Mouse (Mus musculus) kidney, embryonic 14.5 days (tissue): Measurements from ENCODE around the gene Nudt8. TPM values are rescaled to one million over a fixed set of nuclear protein-coding genes. Genes with fewer than 3 reads are reported as not detected.

Experiments used
- ATAC-seq: fragments of 200-750 bp; cut with Nextera tagmentation; 2 replicates; pipeline ENCODE4 v1.8.0; 2017; ENCODE audit warnings: moderate number of reproducible peaks, mild to moderate bottlenecking, moderate TSS enrichment, moderate library complexity; ENCODE audit not compliant: low FRiP score, low TSS enrichment
- H3K27ac ChIP-seq: fragments of 300-500 bp; sonication (generic); 2 replicates; pipeline ENCODE4 v1.5.1; 2014; ENCODE audit warnings: low read depth, mild to moderate bottlenecking, low read length, moderate library complexity, mixed read lengths
- H3K27me3 ChIP-seq: fragments of 300-500 bp; sonication (generic); 2 replicates; pipeline ENCODE4 v1.6.1; 2014; ENCODE audit warnings: mild to moderate bottlenecking, low read length; ENCODE audit not compliant: control insufficient read depth, insufficient read depth
- H3K36me3 ChIP-seq: fragments of 300-500 bp; sonication (generic); 2 replicates; pipeline ENCODE4 v1.6.1; 2014; ENCODE audit warnings: low read length, mixed read lengths; ENCODE audit not compliant: control insufficient read depth, insufficient read depth
- H3K4me1 ChIP-seq: fragments of 300-500 bp; sonication (generic); 2 replicates; pipeline ENCODE4 v1.6.1; 2014; ENCODE audit warnings: low read length, mixed read lengths; ENCODE audit not compliant: control insufficient read depth, insufficient read depth
- H3K4me2 ChIP-seq: fragments of 300-500 bp; sonication (generic); replicated peaks from 2 replicates; pipeline ENCODE4 v1.6.1; 2014; ENCODE audit warnings: low read depth, mild to moderate bottlenecking, low read length
- H3K4me3 ChIP-seq: fragments of 300-500 bp; sonication (generic); 2 replicates; pipeline ENCODE4 v1.5.1; 2014; ENCODE audit warnings: mild to moderate bottlenecking, low read length
- H3K9ac ChIP-seq: fragments of 300-500 bp; sonication (generic); 2 replicates; pipeline ENCODE4 v1.6.1; 2014; ENCODE audit warnings: low read depth, mild to moderate bottlenecking, low read length, moderate library complexity
- H3K9me3 ChIP-seq: fragments of 300-500 bp; sonication (generic); 2 replicates; pipeline ENCODE4 v1.6.1; 2016; ENCODE audit warnings: low read length; ENCODE audit not compliant: control insufficient read depth
- WGBS: fragments of 180-500 bp; shearing (Covaris S2); extraction: QIAGEN DNeasy Blood & Tissue Kit; methylation state at CpG from one replicate; pipeline ENCODE4 v1.1.7; 2014; 5-methylcytosine and 5-hydroxymethylcytosine counted together
- polyA plus RNA-seq: library from polyadenylated mRNA; unstranded; fragments of >200 nt; fragmentation: Nextera tagmentation; extraction: Ambion mirVana; gene quantifications from 2 replicates; pipeline ENCODE4 v1.2.1, GENCODE M21; 2014

The Nudt8 gene
- polyA plus RNA-seq, 1 experiment from 2014 or later = 37.6 TPM

GRCm38 (mm10) chr19:3980917-3981316, 19.5 kb upstream of the Nudt8 start:
- Histone ChIP-seq H3K9ac (no peak overlapping the region), H3K27ac (no peak overlapping the region), H3K4me1 (peaks cover 20% of the 10 kb centered on the region), H3K27me3 (no peaks in the 10 kb centered on the region), H3K36me3 (no peaks in the 10 kb centered on the region), H3K4me2 (no peak overlapping the region), H3K4me3 (no peak overlapping the region), H3K9me3 (no peaks in the 10 kb centered on the region)
- no peak for ATAC-seq
- WGBS = 72% methylated on average over 9 of the region's 9 CpGs

GRCm38 (mm10) chr19:3983527-3984200, 16.7 kb upstream of the Nudt8 start:
- no peak overlapping the region for H3K9ac ChIP-seq
- H3K4me1 ChIP-seq = peaks cover 34% of the 10 kb centered on the region
- no peaks in the 10 kb centered on the region for H3K27me3 ChIP-seq
- WGBS = 33% methylated on average over 9 of the region's 9 CpGs
- ATAC-seq = no peak
- no peaks in the 10 kb centered on the region for H3K9me3 ChIP-seq
- no peak overlapping the region for H3K4me3 ChIP-seq
- no peak overlapping the region for H3K4me2 ChIP-seq
- peak overlapping the region; percentile 85; the same call in 1 of the 2 replicates for H3K27ac ChIP-seq
- no peaks in the 10 kb centered on the region for H3K36me3 ChIP-seq

- Histone ChIP-seq H3K4me3 (no peak overlapping the region), H3K9ac (0 out of 2 replicates have a peak overlapping the region, but pooled peaks have one; percentile 12), H3K27ac (peak overlapping the region; percentile 85), H3K4me1 (peaks cover 34% of the 10 kb centered on the region), H3K9me3 (0 out of 2 replicates have a peak, but pooled peaks cover 3% of the 10 kb centered on the region), H3K36me3 (no peaks in the 10 kb centered on the region), H3K4me2 (no peak overlapping the region), H3K27me3 (no peaks in the 10 kb centered on the region)
- peak; percentile 80 for ATAC-seq
- 6% methylated on average over 8 of the region's 8 CpGs for WGBS
Observed at GRCm38 (mm10) chr19:3985261-3985681, 15.1 kb upstream of the Nudt8 start.

- H3K9ac ChIP-seq = peak within 1 kb of the TSS; percentile 45
- peak within 1 kb of the TSS; percentile 85 for H3K27ac ChIP-seq
- H3K36me3 ChIP-seq = no peaks in the 10 kb centered on the region
- no peaks in the 10 kb centered on the region for H3K27me3 ChIP-seq
- peak within 1 kb of the TSS; percentile 12; the same call in 1 of the 2 replicates for H3K4me2 ChIP-seq
- peak; percentile 66 for ATAC-seq
- H3K9me3 ChIP-seq = 0 out of 2 replicates have a peak, but pooled peaks cover 3% of the 10 kb centered on the region
- WGBS = 6% methylated on average over 8 of the region's 8 CpGs
- peaks cover 34% of the 10 kb centered on the region for H3K4me1 ChIP-seq
- H3K4me3 ChIP-seq = no peak within 1 kb of the TSS
Observed at GRCm38 (mm10) chr19:3986334-3986733, 14.0 kb upstream of the Nudt8 start, which contains the start of gene Acy3. Acy3 (plus strand) TSS chr19:3986570.

- no peak overlapping the region for H3K4me2 ChIP-seq
- WGBS = 92% methylated on average over 14 of the region's 14 CpGs
Observed at GRCm38 (mm10) chr19:3988066-3988465, 12.3 kb upstream of the Nudt8 start.

GRCm38 (mm10) chr19:3988750-3989149, 11.6 kb upstream of the Nudt8 start:
- Histone ChIP-seq H3K27ac (no peak overlapping the region), H3K4me3 (no peak overlapping the region), H3K4me1 (peaks cover 34% of the 10 kb centered on the region), H3K27me3 (no peaks in the 10 kb centered on the region), H3K36me3 (no peaks in the 10 kb centered on the region), H3K4me2 (no peak overlapping the region), H3K9me3 (0 out of 2 replicates have a peak, but pooled peaks cover 3% of the 10 kb centered on the region), H3K9ac (no peak overlapping the region)
- ATAC-seq = no peak
- WGBS = 91% methylated on average over 4 of the region's 4 CpGs

More at GRCm38 (mm10) chr19:3988066-3988465, 12.3 kb upstream of the Nudt8 start:
- Histone ChIP-seq H3K36me3 (no peaks in the 10 kb centered on the region), H3K4me1 (peaks cover 34% of the 10 kb centered on the region), H3K9ac (no peak overlapping the region), H3K4me3 (no peak overlapping the region), H3K27me3 (no peaks in the 10 kb centered on the region), H3K27ac (no peak overlapping the region), H3K9me3 (0 out of 2 replicates have a peak, but pooled peaks cover 3% of the 10 kb centered on the region)
- ATAC-seq = no peak

- H3K9me3 ChIP-seq = 0 out of 2 replicates have a peak, but pooled peaks cover 3% of the 10 kb centered on the region
- no peak overlapping the region for H3K4me2 ChIP-seq
- 15% methylated on average over 6 of the region's 6 CpGs for WGBS
- no peak overlapping the region for H3K9ac ChIP-seq
- no peaks in the 10 kb centered on the region for H3K27me3 ChIP-seq
- H3K27ac ChIP-seq = no peak overlapping the region
- no peak overlapping the region for H3K4me3 ChIP-seq
- H3K4me1 ChIP-seq = peaks cover 21% of the 10 kb centered on the region
- H3K36me3 ChIP-seq = no peaks in the 10 kb centered on the region
- no peak for ATAC-seq
Observed at GRCm38 (mm10) chr19:3990804-3991203, 9.6 kb upstream of the Nudt8 start.

- no peak overlapping the region for H3K27ac ChIP-seq
- H3K9me3 ChIP-seq = 0 out of 2 replicates have a peak, but pooled peaks cover 3% of the 10 kb centered on the region
- H3K4me3 ChIP-seq = no peak overlapping the region
- H3K36me3 ChIP-seq = no peaks in the 10 kb centered on the region
- ATAC-seq = no peak
- H3K4me1 ChIP-seq = peaks cover 18% of the 10 kb centered on the region
- WGBS = 97% methylated on average over 3 of the region's 3 CpGs
- no peak overlapping the region for H3K9ac ChIP-seq
- no peak overlapping the region for H3K4me2 ChIP-seq
- no peaks in the 10 kb centered on the region for H3K27me3 ChIP-seq
Observed at GRCm38 (mm10) chr19:3991562-3991961, 8.8 kb upstream of the Nudt8 start.

- Histone ChIP-seq H3K36me3 (no peaks in the 10 kb centered on the region), H3K9me3 (0 out of 2 replicates have a peak, but pooled peaks cover 3% of the 10 kb centered on the region), H3K4me3 (no peak overlapping the region), H3K4me2 (no peak overlapping the region), H3K27me3 (no peaks in the 10 kb centered on the region), H3K9ac (no peak overlapping the region), H3K27ac (no peak overlapping the region), H3K4me1 (peaks cover 18% of the 10 kb centered on the region)
- ATAC-seq = no peak
- 93% methylated on average over 3 of the region's 3 CpGs for WGBS
Observed at GRCm38 (mm10) chr19:3991966-3992365, 8.4 kb upstream of the Nudt8 start.
